In the genomic region with DNA sequence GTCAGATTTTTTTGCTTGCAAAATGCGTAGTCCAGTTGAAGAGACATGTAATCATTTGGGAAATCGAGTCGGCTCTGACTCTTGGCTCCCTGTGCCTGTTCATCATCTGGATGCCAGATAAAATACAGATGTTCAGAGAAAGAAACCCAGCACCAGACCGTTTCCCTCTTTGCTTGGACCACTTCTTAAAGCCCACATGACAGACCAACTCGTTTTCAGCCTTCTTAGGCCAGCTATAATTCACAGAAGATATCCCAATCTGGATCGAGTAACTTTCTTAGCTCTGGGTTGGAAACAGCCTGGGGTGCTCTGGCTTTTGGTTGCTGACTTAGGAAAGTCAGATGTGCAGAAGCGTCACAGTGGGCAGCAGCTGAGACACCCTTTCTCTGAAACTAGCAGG, we compare ENCODE assay signal across 20 mouse cellular contexts.
DNase-seq lines count a peak whose midpoint lies in the region; ATAC-seq lines count a peak whose summit lies in the region.
"Had no signal": no experiment of that assay in that cellular context is flagged by ENCODE, and none has a peak within 500 bp of the region (broad histone marks: within the 10 kb centered on the region; RNA-seq: fewer than 3 reads in every experiment).

No protein-coding gene starts in this region.

- DNase-seq in embryo, embryonic 10.5 days (ENCODE audit: low spot score): peak; percentile 23
- no peak for DNase-seq in embryo, embryonic 9.5 days (ENCODE audit: extremely low spot score)
- DNase-seq in heart, adult 8-10 months (ENCODE audit: low spot score): peak; percentile 25
- no peak for DNase-seq in heart, embryonic 10.5 days (ENCODE audit: low spot score)
- peak; percentile 83 for DNase-seq in embryonic facial prominence, embryonic 14.5 days (ENCODE audit: low spot score)
- no peak for DNase-seq in lung, postnatal 14 days
- no peak for DNase-seq in left cerebral cortex, postnatal 4 days
- DNase-seq: cerebellum, adult 18-20 months; cerebellum, postnatal 25 days; right cerebral cortex, adult 18-20 months; thymus, postnatal 36 days had no signal

- peak; percentile 72; the same call in 1 of the 2 replicates for ATAC-seq in embryonic facial prominence, embryonic 14.5 days (ENCODE audit: low read depth)
- ATAC-seq in limb, embryonic 13.5 days (ENCODE audit: low FRiP score, low read depth): peak; percentile 59; the same call in 1 of the 2 replicates
- ATAC-seq: intestine, embryonic 15.5 days; lung, postnatal 0 days; midbrain, embryonic 13.5 days had no signal

- no peak overlapping the region for H3K9ac ChIP-seq in embryonic facial prominence, embryonic 14.5 days (ENCODE audit: low read depth, low read length)
- no peak overlapping the region for H3K9ac ChIP-seq in limb, embryonic 13.5 days
- H3K9ac ChIP-seq: forebrain, embryonic 12.5 days; hindbrain, embryonic 15.5 days; intestine, embryonic 15.5 days; limb, embryonic 12.5 days; liver, embryonic 15.5 days; midbrain, embryonic 13.5 days; neural tube, embryonic 13.5 days had no signal

- no peaks in the 10 kb centered on the region for H3K36me3 ChIP-seq in heart, embryonic 10.5 days
- H3K36me3 ChIP-seq in embryonic facial prominence, embryonic 14.5 days (ENCODE audit: control insufficient read depth, insufficient read depth, low read length): no peaks in the 10 kb centered on the region
- H3K36me3 ChIP-seq in limb, embryonic 13.5 days: no peaks in the 10 kb centered on the region
- H3K36me3 ChIP-seq: forebrain, embryonic 12.5 days; hindbrain, embryonic 15.5 days; intestine, embryonic 15.5 days; limb, embryonic 12.5 days; liver, embryonic 15.5 days; midbrain, embryonic 13.5 days; neural tube, embryonic 13.5 days had no signal

- no peak overlapping the region for H3K4me2 ChIP-seq in embryonic facial prominence, embryonic 14.5 days (ENCODE audit: low read depth, low read length)
- 0 out of 2 replicates have a peak overlapping the region, but pooled peaks have one; percentile 3 for H3K4me2 ChIP-seq in limb, embryonic 13.5 days (replicated peaks)
- H3K4me2 ChIP-seq: forebrain, embryonic 12.5 days; hindbrain, embryonic 15.5 days; intestine, embryonic 15.5 days; limb, embryonic 12.5 days; liver, embryonic 15.5 days; midbrain, embryonic 13.5 days; neural tube, embryonic 13.5 days had no signal

- H3K4me1 ChIP-seq in heart, embryonic 10.5 days: no peaks in the 10 kb centered on the region
- H3K4me1 ChIP-seq in embryonic facial prominence, embryonic 14.5 days (ENCODE audit: control insufficient read depth, insufficient read depth, low read length): peaks cover 13% of the 10 kb centered on the region
- H3K4me1 ChIP-seq in limb, embryonic 13.5 days: peaks cover 23% of the 10 kb centered on the region
- H3K4me1 ChIP-seq: forebrain, embryonic 12.5 days; hindbrain, embryonic 15.5 days; intestine, embryonic 15.5 days; liver, embryonic 15.5 days; midbrain, embryonic 13.5 days; neural tube, embryonic 13.5 days had no signal

- no peak overlapping the region for H3K27ac ChIP-seq in heart, embryonic 10.5 days
- H3K27ac ChIP-seq in embryonic facial prominence, embryonic 14.5 days (replicated peaks; ENCODE audit: low read depth, low read length): 0 out of 2 replicates have a peak overlapping the region, but pooled peaks have one; percentile 36
- H3K27ac ChIP-seq in limb, embryonic 13.5 days: no peak overlapping the region
- H3K27ac ChIP-seq: forebrain, embryonic 12.5 days; hindbrain, embryonic 15.5 days; intestine, embryonic 15.5 days; limb, embryonic 12.5 days; liver, embryonic 15.5 days; midbrain, embryonic 13.5 days; neural tube, embryonic 13.5 days had no signal

- 78% methylated on average over 7 of the region's 7 CpGs for WGBS in heart, embryonic 10.5 days
- 24% methylated on average over 7 of the region's 7 CpGs for WGBS in embryonic facial prominence, embryonic 14.5 days
- 21% methylated on average over 7 of the region's 7 CpGs for WGBS in limb, embryonic 13.5 days

- no peaks in the 10 kb centered on the region for H3K27me3 ChIP-seq in heart, embryonic 10.5 days (ENCODE audit: insufficient read depth, poor library complexity, severe bottlenecking)
- no peaks in the 10 kb centered on the region for H3K27me3 ChIP-seq in embryonic facial prominence, embryonic 14.5 days (replicated peaks; ENCODE audit: control insufficient read depth, insufficient read depth, low read length)
- H3K27me3 ChIP-seq in limb, embryonic 13.5 days: peaks cover 24% of the 10 kb centered on the region
- H3K27me3 ChIP-seq: forebrain, embryonic 12.5 days; hindbrain, embryonic 15.5 days; intestine, embryonic 15.5 days; liver, embryonic 15.5 days; midbrain, embryonic 13.5 days; neural tube, embryonic 13.5 days had no signal

- intact Hi-C loops in left cerebral cortex, postnatal 4 days (cut with DNase I): no loop called here

- no peak overlapping the region for H3K4me3 ChIP-seq in heart, embryonic 10.5 days
- H3K4me3 ChIP-seq in embryonic facial prominence, embryonic 14.5 days (ENCODE audit: low read depth, low read length): no peak overlapping the region
- H3K4me3 ChIP-seq in limb, embryonic 13.5 days: no peak overlapping the region
- H3K4me3 ChIP-seq: forebrain, embryonic 12.5 days; hindbrain, embryonic 15.5 days; intestine, embryonic 15.5 days; limb, embryonic 12.5 days; liver, embryonic 15.5 days; midbrain, embryonic 13.5 days; neural tube, embryonic 13.5 days had no signal

- H3K9me3 ChIP-seq in heart, embryonic 10.5 days: no peaks in the 10 kb centered on the region
- no peaks in the 10 kb centered on the region for H3K9me3 ChIP-seq in embryonic facial prominence, embryonic 14.5 days (ENCODE audit: control insufficient read depth, low read length)
- H3K9me3 ChIP-seq in limb, embryonic 13.5 days: no peaks in the 10 kb centered on the region
- H3K9me3 ChIP-seq: forebrain, embryonic 12.5 days; hindbrain, embryonic 15.5 days; intestine, embryonic 15.5 days; limb, embryonic 12.5 days; liver, embryonic 15.5 days; midbrain, embryonic 13.5 days; neural tube, embryonic 13.5 days had no signal

Comparison
In these comparisons a context has a peak if more than half of its experiments do, and no peak if none do; other contexts are left out.
1. DNase-seq: peak in embryo, embryonic 10.5 days (single experiment), heart, adult 8-10 months (single experiment) and embryonic facial prominence, embryonic 14.5 days (single experiment); none in embryo, embryonic 9.5 days (single experiment), heart, embryonic 10.5 days (single experiment), lung, postnatal 14 days (single experiment) and left cerebral cortex, postnatal 4 days (single experiment).